Mouse (Mus musculus): ENCODE data around the gene Gm20388. TPM values are rescaled to one million over a fixed set of nuclear protein-coding genes. Genes with fewer than 3 reads are reported as not detected.

The Gm20388 gene
- polyA plus RNA-seq, 1 experiment from 2014 or later: 5.5 TPM

DNA sequence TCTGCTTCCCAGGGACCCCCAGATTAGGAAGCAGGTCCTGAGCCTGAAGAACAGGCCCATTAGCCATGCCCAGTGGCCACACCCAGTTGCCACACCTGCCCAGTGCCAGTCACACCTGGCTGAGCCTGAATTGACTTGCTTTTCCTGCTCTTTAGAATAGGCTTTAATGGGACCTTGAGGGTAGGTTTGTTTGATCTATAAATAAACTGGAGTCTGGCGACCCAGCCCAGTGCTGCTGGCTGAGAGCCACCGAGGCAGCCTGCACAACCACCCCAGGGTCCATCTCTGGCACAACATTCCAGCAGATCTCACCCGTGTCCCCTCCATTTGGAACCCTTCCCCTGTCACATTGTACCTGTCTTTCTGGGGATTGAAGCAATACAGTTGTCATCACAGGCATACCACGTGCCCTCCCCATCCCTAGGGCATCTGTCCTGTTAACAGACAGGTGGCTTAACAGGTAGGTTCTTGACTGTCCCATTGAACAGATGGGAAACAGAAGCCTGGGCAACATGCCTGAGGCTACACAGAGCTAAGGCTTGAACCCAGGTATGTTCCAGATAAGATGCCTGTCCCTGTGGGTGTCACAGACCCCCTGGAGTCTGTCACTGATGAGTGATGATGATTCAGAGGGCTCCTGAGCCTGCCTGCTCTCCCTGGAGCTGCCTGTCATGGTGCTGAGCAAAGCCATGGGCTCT is 531.8 kb downstream of the Gm20388 start:
- Histone ChIP-seq H3K4me1 (peaks cover 72% of the 10 kb centered on the region), H3K27me3 (ENCODE audit: poor library complexity, severe bottlenecking) (peaks cover 85% of the 10 kb centered on the region), H3K27ac (no peak overlapping the region), H3K9me3 (no peaks in the 10 kb centered on the region), H3K4me3 (no peak overlapping the region), H3K36me3 (replicated peaks) (no peaks in the 10 kb centered on the region)
- 84% methylated on average over 4 of the region's 4 CpGs for WGBS
- DNase-seq (ENCODE audit: extremely low spot score, low spot score): no peak

DNA sequence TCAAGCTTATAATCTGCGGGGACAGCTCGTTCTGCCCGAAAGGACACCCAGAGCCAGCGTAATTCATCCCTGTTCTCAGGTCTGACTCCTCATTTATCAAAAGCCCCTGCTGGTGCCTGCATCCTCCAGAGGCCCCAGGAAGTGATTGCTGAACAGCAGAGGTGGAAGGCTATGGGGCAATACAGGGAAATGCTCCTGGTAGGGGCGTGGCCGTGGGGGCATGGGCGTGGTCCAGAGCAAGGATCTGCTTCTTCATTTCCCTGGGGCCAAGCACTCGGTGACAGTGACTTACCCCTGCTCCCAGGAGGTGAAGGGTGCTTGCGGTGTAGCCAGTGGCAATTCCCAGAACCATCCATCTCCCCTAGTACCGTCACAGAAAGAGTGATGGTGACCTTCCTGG is 534.6 kb downstream of the Gm20388 start:
- Histone ChIP-seq H3K27me3 (ENCODE audit: poor library complexity, severe bottlenecking) (peaks cover 82% of the 10 kb centered on the region), H3K4me1 (peaks cover 72% of the 10 kb centered on the region), H3K9me3 (no peaks in the 10 kb centered on the region), H3K36me3 (replicated peaks) (no peaks in the 10 kb centered on the region), H3K27ac (peak overlapping the region; percentile 44; the same call in 1 of the 2 replicates), H3K4me3 (no peak overlapping the region)
- no peak for DNase-seq (ENCODE audit: extremely low spot score, low spot score)
- 63% methylated on average over 10 of the region's 10 CpGs for WGBS

DNA sequence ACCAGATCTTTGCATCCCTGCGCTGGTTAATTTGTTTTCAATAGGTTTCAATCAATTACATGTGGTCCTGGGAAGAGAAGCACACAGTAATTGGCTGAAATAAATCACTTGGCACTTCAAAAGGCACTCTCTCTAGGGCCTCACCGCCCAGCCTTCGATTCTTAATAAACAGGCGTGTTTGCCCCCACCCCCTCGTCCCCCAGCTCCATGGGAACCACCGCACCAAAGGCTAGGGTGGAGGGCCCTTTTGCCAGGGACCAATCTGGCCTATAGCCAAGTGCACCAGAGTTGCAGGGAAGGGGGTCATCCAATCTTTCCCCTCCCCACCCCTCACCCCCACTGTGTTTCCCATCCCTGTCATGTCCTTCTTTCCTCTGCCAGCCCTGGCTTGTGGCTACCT is 537.5 kb downstream of the Gm20388 start:
- no peaks in the 10 kb centered on the region for H3K9me3 ChIP-seq
- H3K36me3 ChIP-seq (replicated peaks): no peaks in the 10 kb centered on the region
- DNase-seq (ENCODE audit: extremely low spot score, low spot score): no peak
- 34% methylated on average over 6 of the region's 6 CpGs for WGBS
- H3K27me3 ChIP-seq (ENCODE audit: poor library complexity, severe bottlenecking): peaks cover 81% of the 10 kb centered on the region
- H3K4me3 ChIP-seq: no peak overlapping the region
- peaks cover 61% of the 10 kb centered on the region for H3K4me1 ChIP-seq
- peak overlapping the region; percentile 83 for H3K27ac ChIP-seq

DNA sequence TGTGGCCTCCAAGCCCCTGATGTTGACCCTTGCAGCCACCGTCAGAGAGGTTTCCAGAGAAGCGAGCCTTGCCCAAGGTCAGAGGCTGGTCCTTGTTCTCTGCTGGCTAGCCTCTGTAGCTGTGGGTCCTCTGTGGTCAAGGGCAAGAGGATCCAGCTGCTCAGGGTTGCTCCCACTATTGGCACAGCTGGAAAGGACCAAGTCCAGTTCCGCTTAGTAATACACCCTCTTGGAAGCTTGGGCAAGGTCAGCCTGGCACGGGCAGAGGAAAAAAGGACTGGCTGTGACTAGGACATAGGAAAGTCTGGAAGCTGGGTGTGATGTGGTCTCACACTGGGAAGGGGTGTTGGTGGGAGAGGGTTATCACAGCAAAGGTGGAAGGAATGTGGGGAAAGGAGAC is 538.5 kb downstream of the Gm20388 start:
- 83% methylated on average over 4 of the region's 4 CpGs for WGBS
- Histone ChIP-seq H3K27ac (peak overlapping the region; percentile 83), H3K4me1 (peaks cover 68% of the 10 kb centered on the region), H3K4me3 (no peak overlapping the region), H3K27me3 (ENCODE audit: poor library complexity, severe bottlenecking) (peaks cover 88% of the 10 kb centered on the region), H3K36me3 (replicated peaks) (no peaks in the 10 kb centered on the region), H3K9me3 (no peaks in the 10 kb centered on the region)
- no peak for DNase-seq (ENCODE audit: extremely low spot score, low spot score)

DNA sequence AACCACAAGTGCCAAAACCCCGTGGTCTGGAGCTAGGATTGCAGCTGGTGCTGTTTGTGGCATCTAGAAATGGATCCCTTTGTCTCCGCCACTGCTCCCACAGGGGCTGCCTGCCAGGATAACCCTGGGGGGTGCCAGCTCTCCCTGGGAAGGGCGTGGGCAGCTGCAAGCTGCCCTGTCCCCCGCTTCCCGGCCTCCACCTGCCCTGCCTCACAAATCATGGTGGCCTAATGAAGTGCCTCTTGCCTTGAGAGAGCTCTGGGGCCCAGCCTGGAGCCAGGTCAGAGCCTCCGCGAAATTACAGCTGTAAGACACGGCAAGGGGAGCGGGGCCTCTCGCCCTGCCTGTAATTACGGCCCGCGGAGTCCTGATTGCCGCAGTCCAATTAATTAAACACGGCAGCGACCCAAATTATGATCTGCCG is 539.0 kb downstream of the Gm20388 start:
- peaks cover 88% of the 10 kb centered on the region for H3K27me3 ChIP-seq (ENCODE audit: poor library complexity, severe bottlenecking)
- H3K4me3 ChIP-seq: peak overlapping the region; percentile 22; the same call in 1 of the 2 replicates
- no peaks in the 10 kb centered on the region for H3K9me3 ChIP-seq
- peak overlapping the region; percentile 83 for H3K27ac ChIP-seq
- 31% methylated on average over 17 of the region's 17 CpGs for WGBS
- DNase-seq (ENCODE audit: extremely low spot score, low spot score): no peak
- H3K36me3 ChIP-seq (replicated peaks): no peaks in the 10 kb centered on the region
- H3K4me1 ChIP-seq: peaks cover 71% of the 10 kb centered on the region

DNA sequence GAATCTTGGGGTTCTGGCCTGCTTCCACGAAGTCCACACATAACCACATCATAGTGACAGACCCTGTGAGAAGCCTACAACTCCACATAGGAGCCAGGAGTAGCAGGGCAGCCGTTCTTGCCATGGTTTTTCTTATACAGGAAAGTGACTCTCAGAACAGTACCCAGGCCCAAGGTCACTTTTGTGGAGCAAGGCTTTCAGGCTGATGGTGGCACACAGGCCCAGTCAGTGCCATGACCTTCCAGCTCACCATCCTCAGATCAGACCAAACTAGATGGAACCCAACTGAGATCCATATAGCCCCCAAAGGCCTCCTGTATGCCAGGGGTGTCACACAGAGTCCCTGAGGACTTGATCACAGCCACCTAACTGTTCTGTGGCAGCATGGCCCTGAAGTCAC is 541.5 kb downstream of the Gm20388 start:
- Histone ChIP-seq H3K27ac (no peak overlapping the region), H3K27me3 (ENCODE audit: poor library complexity, severe bottlenecking) (peaks cover 81% of the 10 kb centered on the region), H3K9me3 (no peaks in the 10 kb centered on the region), H3K4me1 (peaks cover 82% of the 10 kb centered on the region), H3K36me3 (replicated peaks) (no peaks in the 10 kb centered on the region), H3K4me3 (no peak overlapping the region)
- WGBS: 89% methylated on average over 2 of the region's 2 CpGs
- DNase-seq (ENCODE audit: extremely low spot score, low spot score): no peak

DNA sequence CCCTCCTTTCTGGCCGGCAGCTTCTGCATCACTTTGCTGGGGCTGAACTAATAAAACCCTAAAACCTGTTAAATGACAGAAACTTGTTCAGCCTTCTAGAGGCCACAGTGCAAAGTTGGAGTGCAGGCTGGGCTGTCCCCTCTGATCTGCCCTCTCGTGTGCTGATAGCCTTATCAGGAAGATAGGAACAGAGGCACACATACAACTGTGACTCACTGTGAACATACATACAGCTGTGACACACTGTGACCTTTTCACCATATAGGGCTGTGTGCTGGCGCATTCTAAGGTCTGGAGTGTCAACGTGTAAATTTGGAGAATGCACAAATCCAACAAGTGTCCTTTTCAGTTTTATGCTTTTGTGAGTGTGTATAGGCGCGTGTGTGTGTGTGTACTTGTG is 543.8 kb downstream of the Gm20388 start:
- Histone ChIP-seq H3K4me3 (no peak overlapping the region), H3K36me3 (replicated peaks) (no peaks in the 10 kb centered on the region), H3K9me3 (no peaks in the 10 kb centered on the region), H3K27ac (peak overlapping the region; percentile 62; the same call in 1 of the 2 replicates), H3K4me1 (peaks cover 76% of the 10 kb centered on the region), H3K27me3 (ENCODE audit: poor library complexity, severe bottlenecking) (peaks cover 84% of the 10 kb centered on the region)
- 89% methylated on average over 6 of the region's 6 CpGs for WGBS
- DNase-seq (ENCODE audit: extremely low spot score, low spot score): no peak

DNA sequence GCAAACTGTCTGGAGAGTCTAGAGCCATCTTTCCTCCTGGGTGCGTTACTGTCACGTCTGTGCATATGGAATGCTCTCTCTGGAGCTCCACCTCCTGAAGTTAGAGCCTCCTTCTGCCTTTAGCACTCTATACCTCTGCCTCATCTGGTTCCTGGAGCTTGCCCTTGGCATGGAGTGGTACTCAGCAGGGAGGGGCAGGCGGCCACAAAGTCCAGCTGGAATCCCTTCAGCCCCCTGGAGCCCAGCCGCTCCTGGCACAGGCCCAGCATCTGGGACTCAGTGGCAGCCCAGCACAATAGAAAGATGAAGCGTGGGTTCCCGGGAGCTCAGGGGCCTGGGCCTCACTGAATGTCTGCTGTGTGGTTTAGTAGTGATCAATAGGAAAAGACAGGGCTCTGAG is 549.7 kb downstream of the Gm20388 start:
- Histone ChIP-seq H3K4me1 (peaks cover 82% of the 10 kb centered on the region), H3K27ac (peak overlapping the region; percentile 63; the same call in 1 of the 2 replicates), H3K4me3 (no peak overlapping the region), H3K9me3 (no peaks in the 10 kb centered on the region; the same call in 1 of the 2 replicates), H3K36me3 (replicated peaks) (no peaks in the 10 kb centered on the region), H3K27me3 (ENCODE audit: poor library complexity, severe bottlenecking) (peaks cover 74% of the 10 kb centered on the region)
- WGBS: 75% methylated on average over 6 of the region's 6 CpGs
- DNase-seq (ENCODE audit: extremely low spot score, low spot score): no peak

DNA sequence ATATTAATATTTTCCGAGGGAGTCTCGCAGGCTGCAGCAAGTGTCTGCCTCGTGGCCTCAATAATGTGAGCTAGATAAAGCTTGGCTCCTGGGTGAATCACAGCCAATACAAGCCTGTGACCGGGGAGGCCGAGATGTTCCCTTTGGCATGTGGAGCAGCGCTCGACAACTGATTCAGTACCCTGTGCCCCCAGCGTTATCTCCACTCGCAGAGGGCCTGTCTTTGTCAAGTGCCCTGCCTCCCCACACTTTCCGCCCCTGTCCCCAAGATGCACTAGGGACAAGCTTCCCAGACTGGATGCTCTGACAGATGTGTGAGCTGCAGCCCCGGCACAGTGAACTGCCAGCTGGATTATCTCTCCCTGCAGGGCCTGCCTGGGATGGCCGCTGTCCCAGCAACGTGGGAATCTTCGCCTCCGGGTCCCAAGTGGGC is 551.5 kb downstream of the Gm20388 start:
- DNase-seq (ENCODE audit: extremely low spot score, low spot score): no peak
- Histone ChIP-seq H3K4me1 (peaks cover 82% of the 10 kb centered on the region), H3K27ac (peak overlapping the region; percentile 62), H3K27me3 (ENCODE audit: poor library complexity, severe bottlenecking) (peaks cover 82% of the 10 kb centered on the region), H3K9me3 (no peaks in the 10 kb centered on the region; the same call in 1 of the 2 replicates), H3K4me3 (no peak overlapping the region), H3K36me3 (replicated peaks) (no peaks in the 10 kb centered on the region)
- WGBS: 45% methylated on average over 15 of the region's 15 CpGs

DNA sequence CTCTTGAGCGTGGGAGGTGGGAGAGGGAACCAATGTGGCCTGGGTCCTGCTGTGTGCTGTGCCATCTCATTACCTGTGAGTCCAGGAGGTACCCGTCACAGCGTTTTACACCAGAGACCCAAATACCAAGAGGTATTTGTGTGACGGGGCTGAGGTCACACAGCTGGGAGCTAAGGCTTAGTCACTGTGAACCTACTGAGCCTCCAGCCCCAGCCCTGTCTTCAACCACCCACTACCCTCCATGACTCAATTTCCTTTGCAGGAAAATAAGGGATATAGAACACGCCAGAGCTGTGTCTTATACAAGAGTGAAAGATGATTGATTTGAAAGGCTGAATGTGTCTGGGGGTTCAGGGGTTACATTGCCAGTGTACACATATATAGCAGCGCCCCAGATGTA is 552.0 kb downstream of the Gm20388 start:
- no peak overlapping the region for H3K4me3 ChIP-seq
- DNase-seq (ENCODE audit: extremely low spot score, low spot score): no peak
- WGBS: 71% methylated on average over 6 of the region's 6 CpGs
- no peaks in the 10 kb centered on the region; the same call in 1 of the 2 replicates for H3K9me3 ChIP-seq
- no peaks in the 10 kb centered on the region for H3K36me3 ChIP-seq (replicated peaks)
- H3K27ac ChIP-seq: peak overlapping the region; percentile 62
- peaks cover 84% of the 10 kb centered on the region for H3K4me1 ChIP-seq
- peaks cover 85% of the 10 kb centered on the region for H3K27me3 ChIP-seq (ENCODE audit: poor library complexity, severe bottlenecking)

DNA sequence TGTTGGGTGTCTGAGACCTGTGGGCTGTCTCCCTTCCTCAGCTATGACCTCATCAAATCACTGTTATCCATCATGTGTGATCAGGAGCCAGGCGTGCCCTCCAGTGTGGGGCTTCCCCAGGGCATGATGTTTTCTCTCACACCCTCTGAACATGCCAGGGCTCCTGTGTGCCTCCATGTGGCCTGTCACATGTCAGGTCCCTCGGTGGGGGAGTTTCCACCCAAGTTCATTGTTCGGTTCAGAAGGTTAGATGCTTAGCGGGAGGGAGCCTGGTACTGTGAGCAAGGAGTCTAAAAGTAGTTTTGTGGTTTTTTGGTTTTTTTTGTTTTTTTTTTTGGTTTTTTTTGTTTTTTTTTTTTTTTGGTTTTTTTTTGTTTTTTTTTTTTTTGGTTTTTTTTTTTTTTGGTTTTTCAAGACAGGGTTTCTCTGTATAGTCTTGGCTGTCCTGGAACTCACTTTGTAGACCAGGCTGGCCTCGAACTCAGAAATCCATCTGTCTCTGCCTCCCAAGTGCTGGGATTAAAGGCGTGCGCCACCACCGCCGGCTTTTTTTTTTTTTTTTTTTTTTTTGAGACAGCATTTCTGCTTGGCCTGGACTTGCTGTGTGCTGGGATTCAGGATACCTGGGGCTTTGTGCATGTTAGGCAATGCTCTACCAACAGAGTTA is 553.4 kb downstream of the Gm20388 start:
- Histone ChIP-seq H3K4me1 (peaks cover 79% of the 10 kb centered on the region), H3K36me3 (replicated peaks) (no peaks in the 10 kb centered on the region), H3K27ac (no peak overlapping the region), H3K9me3 (no peaks in the 10 kb centered on the region; the same call in 1 of the 2 replicates), H3K4me3 (no peak overlapping the region), H3K27me3 (ENCODE audit: poor library complexity, severe bottlenecking) (peaks cover 84% of the 10 kb centered on the region)
- no peak for DNase-seq (ENCODE audit: extremely low spot score, low spot score)
- 92% methylated on average over 8 of the region's 9 CpGs for WGBS

DNA sequence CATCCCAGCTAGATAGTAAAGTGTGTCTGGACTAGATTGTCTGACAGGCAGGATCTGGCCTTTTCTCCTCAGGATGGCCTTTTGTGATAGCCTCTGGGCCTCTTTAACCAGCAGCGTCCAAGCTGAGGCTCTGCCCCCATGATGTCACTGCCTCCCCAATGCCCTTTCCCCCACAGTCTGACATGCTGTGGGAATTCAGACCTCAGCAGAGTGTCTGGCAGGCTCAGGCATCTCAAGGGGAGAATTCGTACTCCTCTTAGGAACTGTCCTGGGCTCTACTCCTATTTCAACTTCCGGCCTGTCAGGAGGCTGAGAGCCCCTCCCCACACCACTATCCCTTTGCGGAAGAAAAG is 553.9 kb downstream of the Gm20388 start:
- Histone ChIP-seq H3K27me3 (ENCODE audit: poor library complexity, severe bottlenecking) (peaks cover 82% of the 10 kb centered on the region), H3K27ac (0 out of 2 replicates have a peak overlapping the region, but pooled peaks have one; percentile 40), H3K9me3 (no peaks in the 10 kb centered on the region; the same call in 1 of the 2 replicates), H3K36me3 (replicated peaks) (no peaks in the 10 kb centered on the region), H3K4me1 (peaks cover 75% of the 10 kb centered on the region), H3K4me3 (no peak overlapping the region)
- no peak for DNase-seq (ENCODE audit: extremely low spot score, low spot score)
- WGBS: 67% methylated on average over 4 of the region's 4 CpGs

DNA sequence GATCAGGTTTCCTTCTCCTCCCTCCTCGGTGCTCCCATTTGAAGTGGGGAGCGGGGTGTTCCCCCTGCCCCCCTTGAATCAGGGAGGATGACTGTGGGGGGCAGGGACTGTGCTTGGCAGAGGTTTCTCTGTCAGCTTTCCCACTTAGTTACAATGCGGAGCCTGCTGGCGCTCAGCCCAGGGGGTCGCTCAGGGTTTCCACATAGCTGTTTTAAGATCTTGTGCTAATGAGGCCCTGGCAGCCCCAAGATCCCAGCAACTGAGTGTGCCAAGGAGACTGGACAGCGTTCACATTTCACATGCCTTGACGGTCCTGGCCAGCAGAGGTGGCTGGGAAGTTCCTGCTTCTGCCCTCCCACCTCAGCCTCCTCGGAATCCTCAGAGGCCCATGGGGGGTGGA is 555.1 kb downstream of the Gm20388 start:
- Histone ChIP-seq H3K9me3 (no peaks in the 10 kb centered on the region; the same call in 1 of the 2 replicates), H3K27ac (peak overlapping the region; percentile 56), H3K36me3 (replicated peaks) (no peaks in the 10 kb centered on the region), H3K4me1 (peaks cover 73% of the 10 kb centered on the region), H3K4me3 (no peak overlapping the region), H3K27me3 (ENCODE audit: poor library complexity, severe bottlenecking) (peaks cover 82% of the 10 kb centered on the region)
- DNase-seq (ENCODE audit: extremely low spot score, low spot score): no peak
- WGBS: 25% methylated on average over 8 of the region's 8 CpGs
